Mouse (Mus musculus): ENCODE measurements around the gene Wfdc15b.
A peak's percentile ranks its signal among the peaks of the same experiment; 100 is the strongest.
"Not testable (repeated sequence)": the region's sequence is repeated elsewhere in the genome, so short reads cannot be mapped to it uniquely, and the experiment has no call there.

The Wfdc15b gene

GRCm38 (mm10) chr2:164221522-164221921, at the start of gene Wfdc15b:
Wfdc15b (minus strand) TSS chr2:164221660.
- no peak for DNase-seq

- not testable (repeated sequence) for DNase-seq
These were observed 35.1 kb upstream of the Wfdc15b start, which contains the start of gene Svs3b for GRCm38 (mm10) chr2:164256540-164256939. Svs3b (minus strand) TSS chr2:164256640.

GRCm38 (mm10) chr2:164238366-164238765, 16.9 kb upstream of the Wfdc15b start, which contains the start of gene Svs2:
Svs2 (minus strand) TSS chr2:164238466.
- DNase-seq: no peak

- no peak for DNase-seq
These were observed 11.2 kb upstream of the Wfdc15b start for GRCm38 (mm10) chr2:164232671-164233070.

- DNase-seq: no peak
These were observed 7.1 kb upstream of the Wfdc15b start for GRCm38 (mm10) chr2:164228361-164229070.

GRCm38 (mm10) chr2:164219295-164219694, 2.2 kb downstream of the Wfdc15b start:
- no peak for DNase-seq

- no peak for DNase-seq
These were observed 8.7 kb downstream of the Wfdc15b start for GRCm38 (mm10) chr2:164212711-164213110.

- DNase-seq: no peak
These were observed 10.6 kb downstream of the Wfdc15b start for GRCm38 (mm10) chr2:164210892-164211291.

- DNase-seq: no peak
These were observed 14.8 kb downstream of the Wfdc15b start for GRCm38 (mm10) chr2:164206676-164207075.

GRCm38 (mm10) chr2:164206011-164206410, 15.4 kb downstream of the Wfdc15b start:
- DNase-seq: not testable (repeated sequence)

- DNase-seq: no peak
These were observed 21.7 kb downstream of the Wfdc15b start, which contains the start of gene Wfdc15a for GRCm38 (mm10) chr2:164199626-164200327. Wfdc15a (minus strand) TSS chr2:164200130.

- DNase-seq: no peak
These were observed 24.8 kb downstream of the Wfdc15b start for GRCm38 (mm10) chr2:164196700-164196990.

- DNase-seq: no peak
These were observed 25.3 kb downstream of the Wfdc15b start for GRCm38 (mm10) chr2:164195971-164196699.

GRCm38 (mm10) chr2:164194959-164195630, 26.4 kb downstream of the Wfdc15b start:
- no peak for DNase-seq

- no peak for DNase-seq
These were observed 29.2 kb downstream of the Wfdc15b start for GRCm38 (mm10) chr2:164192279-164192678.

- DNase-seq: peak in 1 of 2 experiments; percentile 36
These were observed 30.9 kb downstream of the Wfdc15b start, which contains the start of gene Wfdc12 for GRCm38 (mm10) chr2:164190576-164190975. Wfdc12 (minus strand) TSS chr2:164190608.

GRCm38 (mm10) chr2:164188722-164189121, 32.7 kb downstream of the Wfdc15b start:
- DNase-seq: no peak

GRCm38 (mm10) chr2:164184145-164184719, 37.2 kb downstream of the Wfdc15b start:
- DNase-seq: no peak

GRCm38 (mm10) chr2:164183340-164183739, 38.1 kb downstream of the Wfdc15b start:
- no peak for DNase-seq

- no peak for DNase-seq
These were observed 38.7 kb downstream of the Wfdc15b start, which contains the start of gene Wfdc5 for GRCm38 (mm10) chr2:164182692-164183255. Wfdc5 (minus strand) TSS chr2:164182742.

GRCm38 (mm10) chr2:164180770-164181169, 40.7 kb downstream of the Wfdc15b start:
- peak in 1 of 2 experiments; percentile 56 for DNase-seq

GRCm38 (mm10) chr2:164180124-164180523, 41.3 kb downstream of the Wfdc15b start:
- DNase-seq: peak in 1 of 2 experiments; percentile 40

All from lung, adult 18-20 months (tissue).